Mouse (Mus musculus) layer of hippocampus, adult 9-10 months (tissue): ENCODE results near the gene Nop10.

Source experiments
- DNase-seq: peaks from one replicate; pipeline ENCODE4 v3.0.0; 2022; ENCODE audit warnings: low spot score

The Nop10 gene

GRCm38 (mm10) chr2:112261748-112262653, at the start of gene Nop10:
Gene Nop10, plus strand, starts transcription at chr2:112261926.
- peak; percentile 92 for DNase-seq

DNA sequence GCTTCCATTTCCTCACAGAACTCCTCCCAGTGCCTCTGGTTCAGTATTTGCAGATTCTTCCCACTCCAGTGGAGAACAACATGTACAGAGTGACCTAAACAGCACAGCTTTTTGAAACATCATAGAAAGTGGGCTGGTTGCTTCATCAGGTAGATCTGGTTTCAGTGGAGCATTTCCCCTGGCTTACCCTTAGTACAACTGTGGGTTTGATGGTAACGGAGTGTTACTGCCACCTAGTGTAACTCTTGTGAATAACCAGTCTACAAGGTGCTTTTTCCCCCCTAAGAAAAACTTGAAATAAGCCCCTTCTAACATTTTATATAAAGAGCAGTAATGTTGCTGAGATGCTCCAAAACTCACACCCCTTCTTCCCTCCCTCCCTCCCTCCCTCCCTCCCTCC, 45.7 kb upstream of the Nop10 start:
- DNase-seq = no peak

GRCm38 (mm10) chr2:112217614-112218013, 44.1 kb upstream of the Nop10 start:
- DNase-seq = no peak

GRCm38 (mm10) chr2:112220880-112221279, 40.8 kb upstream of the Nop10 start:
- DNase-seq = no peak

DNA sequence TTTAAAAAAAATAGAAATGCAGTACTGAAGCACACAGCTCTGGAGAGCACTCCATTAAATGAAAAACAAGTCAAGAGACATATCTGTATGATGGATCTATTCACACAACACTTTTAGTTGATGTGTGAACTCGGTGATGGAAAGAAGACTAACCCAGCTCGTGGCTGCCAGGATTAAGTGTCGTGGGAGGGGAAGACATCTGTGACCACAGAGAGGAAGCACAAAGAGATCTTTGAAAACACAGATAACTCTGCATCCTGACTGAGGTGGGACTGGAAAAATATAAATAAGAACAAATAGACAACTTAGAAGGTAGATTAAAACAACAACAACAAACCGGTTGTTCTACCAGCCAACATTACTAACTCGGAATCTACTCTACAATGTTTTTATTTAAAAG, 39.1 kb upstream of the Nop10 start:
- DNase-seq = no peak

- no peak for DNase-seq
Measured at GRCm38 (mm10) chr2:112224356-112224755, 37.4 kb upstream of the Nop10 start.

DNA sequence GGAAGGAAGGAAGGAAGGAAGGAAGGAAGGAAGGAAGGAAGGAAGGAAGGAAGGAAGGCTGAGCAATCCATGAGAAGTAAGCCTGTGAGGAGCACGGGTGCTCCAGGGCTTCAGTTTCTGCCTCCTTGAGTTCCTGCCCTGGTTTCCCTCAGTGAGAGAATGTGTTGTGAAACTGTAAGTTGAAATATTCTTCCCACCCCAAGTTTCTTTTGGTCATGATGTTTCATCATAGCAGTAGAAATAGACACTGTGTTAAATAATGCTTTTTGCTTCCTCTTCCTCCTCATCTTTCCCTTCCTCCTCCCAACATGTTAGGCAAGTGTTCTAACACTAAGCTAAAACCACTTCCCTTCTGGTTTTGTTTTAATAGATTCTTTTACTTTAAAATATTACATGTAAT, 29.1 kb upstream of the Nop10 start:
- DNase-seq = no peak

GRCm38 (mm10) chr2:112236620-112237019, 25.1 kb upstream of the Nop10 start:
- no peak for DNase-seq

DNA sequence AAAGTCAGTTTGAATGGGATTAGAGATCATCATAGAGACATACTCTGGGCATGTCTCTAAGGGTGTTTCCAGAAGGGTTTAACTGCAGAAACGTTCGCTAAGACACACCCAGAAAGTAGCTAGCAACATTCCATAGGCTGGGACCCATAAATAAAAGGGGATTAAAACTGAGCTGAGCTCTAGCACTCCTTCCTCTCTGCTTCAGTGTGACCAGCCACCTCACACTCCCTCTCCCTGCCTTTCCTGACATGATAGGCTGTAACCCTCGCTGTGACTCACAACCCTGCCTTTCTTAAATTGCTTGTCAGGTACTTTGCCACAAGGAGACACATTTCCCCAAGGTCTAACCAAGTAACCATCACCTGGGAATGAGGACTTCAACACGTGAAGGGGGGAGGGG, 23.7 kb upstream of the Nop10 start:
- no peak for DNase-seq

DNA sequence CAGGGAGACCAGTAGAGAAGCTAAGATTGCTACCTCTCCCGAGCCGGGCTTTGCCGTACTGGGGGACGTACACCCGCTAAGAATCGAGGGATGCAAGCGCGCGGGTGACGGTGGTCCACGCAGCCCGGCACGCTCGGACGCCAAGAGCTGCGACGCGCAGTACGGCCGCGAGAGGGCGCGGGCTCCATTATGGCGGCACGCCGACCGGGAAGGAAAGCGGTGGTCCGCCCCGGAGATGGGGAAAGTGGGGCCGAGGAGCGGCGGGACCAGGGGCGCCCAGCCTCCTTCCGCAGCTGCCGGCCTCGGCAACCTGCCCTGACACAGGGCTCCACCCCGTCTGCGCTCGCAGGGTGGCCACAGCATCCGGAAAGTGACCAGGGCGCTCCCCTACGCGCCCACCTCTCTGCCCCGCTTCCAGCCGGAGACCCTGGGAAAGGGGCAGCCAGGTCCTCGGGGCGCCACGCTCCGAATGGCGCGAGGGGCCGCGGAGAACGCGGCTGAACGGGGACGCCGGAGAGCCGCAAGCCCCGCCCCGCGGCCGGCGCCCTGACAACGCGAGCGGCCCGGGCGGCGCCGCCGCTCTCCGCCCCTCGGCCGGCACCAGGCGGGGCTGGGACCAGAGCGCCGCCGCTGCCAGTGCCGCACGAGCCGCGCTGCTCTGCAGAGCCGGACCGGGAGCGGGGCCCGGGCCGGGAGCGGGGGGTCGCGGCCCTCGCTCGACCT, 22.4 kb upstream of the Nop10 start, which contains the start of gene Lpcat4:
Gene Lpcat4 (plus strand): TSS at position 257 of the 723 bp plus-strand sequence.
- DNase-seq = peak; percentile 83

DNA sequence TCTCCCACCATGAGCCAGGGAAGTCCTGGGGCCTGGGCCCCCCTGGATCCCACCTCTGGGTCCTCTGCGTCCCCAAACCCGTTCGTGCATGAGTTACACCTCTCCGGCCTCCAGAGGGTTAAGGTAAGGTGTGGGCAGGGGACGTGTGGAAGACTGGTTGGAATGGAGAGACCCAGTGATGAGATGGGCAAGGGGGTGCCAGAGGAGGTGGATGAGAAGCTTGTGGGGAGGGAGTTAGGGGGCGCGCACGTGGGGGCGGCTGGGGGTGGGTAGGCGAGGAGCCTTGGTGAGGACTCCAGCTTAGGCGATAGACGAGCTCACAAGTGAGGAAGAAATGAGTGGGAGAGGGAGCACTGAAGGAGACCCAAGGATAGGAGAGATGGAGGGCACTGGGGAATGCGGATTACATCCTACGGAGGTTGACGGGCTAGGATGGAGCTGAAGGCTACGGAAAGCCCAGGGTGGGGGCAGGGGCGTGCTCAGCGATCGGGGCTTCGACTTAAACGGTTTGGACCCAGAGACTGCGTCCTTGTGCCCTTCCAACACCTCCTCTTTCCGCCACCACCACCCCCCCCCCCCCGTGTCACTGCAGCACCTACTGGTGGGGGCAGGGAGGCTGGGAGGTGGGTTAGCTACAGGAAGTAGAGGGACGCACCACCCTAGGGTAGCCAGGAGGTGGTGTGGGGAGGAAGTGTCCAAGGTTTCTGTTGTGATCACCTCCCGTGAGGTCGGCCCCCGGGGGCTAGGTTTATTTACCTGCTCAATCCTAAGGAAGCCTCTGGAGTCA, 21.6 kb upstream of the Nop10 start:
- DNase-seq = no peak

DNA sequence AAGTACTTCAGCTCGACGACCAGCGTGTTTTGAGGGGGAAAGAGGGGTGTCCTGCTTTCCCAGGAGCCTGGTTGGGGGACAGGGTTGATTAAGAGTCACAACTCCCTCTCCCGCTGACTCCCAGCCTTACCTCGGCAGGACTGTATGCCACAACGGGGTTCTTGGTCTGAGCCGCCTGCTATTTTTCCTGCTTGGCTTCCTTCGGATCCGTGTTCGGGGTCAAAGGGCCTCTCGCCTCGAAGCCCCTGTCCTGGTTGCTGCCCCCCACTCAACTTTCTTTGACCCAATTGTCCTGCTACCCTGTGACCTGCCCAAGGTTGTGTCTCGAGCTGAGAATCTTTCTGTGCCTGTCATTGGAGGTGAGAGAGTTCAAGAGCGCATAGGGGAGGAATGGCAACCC, 19.9 kb upstream of the Nop10 start:
- DNase-seq = no peak

DNA sequence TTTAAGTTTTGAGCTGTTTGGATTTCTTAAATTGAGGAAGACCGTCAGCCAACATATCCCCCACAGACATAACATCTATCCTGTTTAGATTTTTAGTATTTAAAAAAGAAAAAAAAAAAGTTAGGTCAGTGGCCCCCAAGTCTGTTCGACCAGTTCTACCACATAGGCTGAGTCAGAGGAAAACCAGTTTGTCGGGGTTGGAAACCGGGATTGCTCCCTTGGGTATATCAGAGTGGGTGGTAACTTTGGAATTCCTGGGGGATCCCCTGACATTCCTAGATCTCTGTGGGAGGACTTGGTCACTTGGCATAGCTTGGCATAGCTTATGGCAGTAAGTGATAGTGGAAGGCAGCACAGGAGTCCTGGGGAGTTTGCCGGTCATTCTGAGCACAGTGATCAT, 16.4 kb upstream of the Nop10 start:
- no peak for DNase-seq

GRCm38 (mm10) chr2:112246193-112246592, 15.5 kb upstream of the Nop10 start:
- DNase-seq = no peak

- DNase-seq = no peak
Measured at GRCm38 (mm10) chr2:112247323-112247722, 14.4 kb upstream of the Nop10 start.

- DNase-seq = no peak
Measured at GRCm38 (mm10) chr2:112249780-112250453, 11.8 kb upstream of the Nop10 start.

GRCm38 (mm10) chr2:112254675-112255515, 6.8 kb upstream of the Nop10 start:
- DNase-seq = no peak

DNA sequence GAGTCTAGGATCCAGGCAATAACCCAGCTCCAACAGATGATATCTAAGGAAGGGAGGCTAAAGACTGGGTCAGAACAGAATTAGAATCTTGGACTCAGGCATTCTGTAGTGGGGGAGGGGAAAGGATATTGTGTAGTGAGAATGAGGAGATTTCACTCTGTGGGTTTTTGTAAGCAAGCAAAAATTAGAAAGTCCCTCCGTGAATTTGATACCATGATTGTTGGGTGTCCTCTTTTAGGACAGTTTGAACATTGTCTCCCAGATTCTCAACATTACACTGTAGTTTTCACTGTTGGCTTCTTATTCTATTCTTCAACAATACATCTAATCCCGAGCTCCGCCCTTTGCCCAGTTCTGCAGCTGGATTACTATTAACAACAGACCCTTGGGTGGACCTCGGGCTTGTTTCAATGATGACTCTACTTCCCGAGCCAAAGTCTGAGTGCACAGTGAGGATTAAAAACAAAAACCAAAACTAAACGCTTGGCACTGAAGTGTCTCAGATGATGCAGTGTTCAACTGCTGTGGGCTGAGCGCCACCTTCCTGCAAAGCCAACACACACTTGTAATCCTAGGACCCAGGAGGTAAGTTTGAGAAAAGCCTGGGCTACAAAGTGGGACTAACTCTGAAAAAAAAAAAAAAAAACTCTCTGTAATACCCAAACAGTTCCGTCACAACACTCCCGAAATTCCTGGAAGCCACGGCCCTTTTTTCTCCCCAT, 2.3 kb upstream of the Nop10 start, which contains the start of gene Nutm1:
Gene Nutm1 (minus strand): TSS at position 51 of the 722 bp plus-strand sequence.
- DNase-seq = no peak

DNA sequence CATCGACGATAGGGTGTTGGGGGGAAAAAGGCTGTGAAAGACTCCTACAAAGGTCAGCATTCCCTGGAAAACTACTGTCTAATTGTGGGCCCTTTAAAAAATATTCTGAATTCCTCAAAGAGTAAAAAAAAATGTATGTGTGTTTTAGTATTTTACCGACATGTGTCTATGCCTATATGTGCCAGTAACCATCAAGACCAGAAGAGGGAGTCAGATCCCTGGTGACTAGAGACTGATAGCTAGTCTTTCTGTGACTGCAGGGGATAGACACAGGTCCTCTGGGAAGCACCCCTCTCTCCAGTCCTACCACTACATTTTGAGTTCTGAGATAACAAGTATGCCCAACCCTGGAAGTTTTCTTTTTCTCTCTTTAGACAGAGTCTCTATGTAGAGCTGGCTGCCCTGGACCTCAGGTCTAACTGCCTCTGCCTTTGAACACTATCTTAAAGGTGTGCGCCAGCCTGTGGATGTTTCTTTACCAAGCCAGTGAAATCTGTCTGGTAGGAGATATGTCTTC, 1.1 kb downstream of the Nop10 start:
- DNase-seq = no peak

DNA sequence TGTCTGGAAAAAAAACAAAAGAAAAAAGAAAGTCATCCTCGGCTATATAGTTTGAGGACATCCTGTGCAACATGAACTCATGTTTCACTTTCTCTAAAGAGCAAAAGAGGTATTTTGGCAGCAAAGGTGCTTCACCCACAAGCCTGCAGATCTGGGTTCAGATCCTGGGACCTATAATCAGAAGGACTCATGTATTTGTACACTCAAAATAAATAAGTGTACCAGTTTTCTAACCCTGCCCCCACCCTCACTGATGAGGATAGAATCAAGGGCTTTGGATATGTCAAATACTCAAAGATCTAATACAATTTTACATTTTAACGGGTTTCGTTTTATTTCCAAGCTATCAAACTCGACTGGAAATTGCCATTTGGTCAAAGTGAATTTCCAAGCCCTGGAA, 2.6 kb downstream of the Nop10 start:
- DNase-seq = no peak
